Mouse (Mus musculus) MEL (cell line): ENCODE data around the gene Ccpg1. TPM values are rescaled to one million over a fixed set of nuclear protein-coding genes. Genes with fewer than 3 reads are reported as not detected.

Experiments used
- DNase-seq: peaks from one replicate; pipeline ENCODE4 v3.0.0; 2011; ENCODE audit warnings: low read depth, low spot score
- H3K27ac ChIP-seq: 2 replicates; pipeline ENCODE4 v1.5.1; 2012; ENCODE audit warnings: low read depth, mild to moderate bottlenecking, control low read depth, low read length, moderate library complexity; ENCODE audit not compliant: control insufficient read depth
- H3K27me3 ChIP-seq, 2 experiments: fragments of 150-350 bp in 1 of 2; sonication (generic) in 1 of 2; 2 replicates each; pipeline ENCODE4 v1.6.1; 2012; ENCODE audit warnings: low read length in 2 of 2, mild to moderate bottlenecking in 2 of 2, improper control_type of control experiment in 1 of 2, moderate library complexity in 1 of 2; ENCODE audit not compliant: insufficient read depth in 2 of 2, control insufficient read depth in 1 of 2
- H3K36me3 ChIP-seq, 2 experiments: 2 replicates each; pipeline ENCODE4 v1.6.1; 2012 to 2014; ENCODE audit warnings: low read length in 2 of 2, improper control_type of control experiment in 1 of 2, inconsistent platforms in 1 of 2, mild to moderate bottlenecking in 1 of 2; ENCODE audit not compliant: insufficient read depth in 2 of 2, control insufficient read depth in 1 of 2
- H3K4me1 ChIP-seq, 2 experiments: fragments of 150-350 bp in 1 of 2; sonication (generic) in 1 of 2; 2 replicates each; pipeline ENCODE4 v1.6.1; 2012; ENCODE audit warnings: low read length in 2 of 2, improper control_type of control experiment in 1 of 2, mild to moderate bottlenecking in 1 of 2; ENCODE audit not compliant: insufficient read depth in 2 of 2, control insufficient read depth in 1 of 2
- H3K4me3 ChIP-seq, 2 experiments: fragments of 150-350 bp in 1 of 2; sonication (generic) in 1 of 2; 2 replicates each; pipeline ENCODE4 v1.5.1; 2012; ENCODE audit warnings: low read depth in 2 of 2, low read length in 2 of 2, mild to moderate bottlenecking in 2 of 2, moderate library complexity in 2 of 2, control low read depth in 1 of 2, improper control_type of control experiment in 1 of 2; ENCODE audit not compliant: control insufficient read depth in 1 of 2, insufficient read depth in 1 of 2
- H3K79me2 ChIP-seq: 2 replicates; pipeline ENCODE4 v1.6.1; 2012; ENCODE audit warnings: mild to moderate bottlenecking, low read length, moderate library complexity; ENCODE audit not compliant: control insufficient read depth, poor library complexity, insufficient read depth
- H3K9ac ChIP-seq: 2 replicates; pipeline ENCODE4 v1.6.1; 2012; ENCODE audit warnings: low read depth, mild to moderate bottlenecking, control low read depth, low read length, moderate library complexity; ENCODE audit not compliant: control insufficient read depth, poor library complexity, severe bottlenecking
- H3K9me3 ChIP-seq: fragments of 150-350 bp; sonication (generic); replicated peaks from 2 replicates; pipeline ENCODE4 v1.6.1; 2012; ENCODE audit warnings: mild to moderate bottlenecking, low read length, improper control_type of control experiment, moderate library complexity; ENCODE audit not compliant: insufficient read depth
- CHD1 ChIP-seq: IDR thresholded peaks from 2 replicates; pipeline ENCODE4 v1.6.1; 2012; ENCODE audit warnings: low read depth, mild to moderate bottlenecking, inconsistent platforms, low read length, improper control_type of control experiment
- CHD2 ChIP-seq: IDR thresholded peaks from 2 replicates; pipeline ENCODE4 v1.6.1; 2011; ENCODE audit warnings: low read length, improper control_type of control experiment
- CTCF ChIP-seq, 3 experiments: IDR thresholded peaks in 2 of 3; conservative IDR thresholded peaks in 1 of 3; 2 replicates each; pipeline ENCODE4 v1.5.1; 2011 to 2012; ENCODE audit warnings: low read length in 3 of 3, low read depth in 2 of 3, mild to moderate bottlenecking in 2 of 3, improper control_type of control experiment in 1 of 3, inconsistent platforms in 1 of 3, mixed read lengths in 1 of 3, moderate library complexity in 1 of 3; ENCODE audit not compliant: control insufficient read depth in 1 of 3, insufficient read depth in 1 of 3, poor library complexity in 1 of 3, severe bottlenecking in 1 of 3
- E2F4 ChIP-seq: IDR thresholded peaks from 2 replicates; pipeline ENCODE4 v1.6.1; 2011; ENCODE audit warnings: low read depth, low read length, improper control_type of control experiment, borderline replicate concordance
- ELF1 ChIP-seq: IDR thresholded peaks from 2 replicates; pipeline ENCODE4 v1.6.1; 2014; ENCODE audit warnings: low read depth, mild to moderate bottlenecking, inconsistent platforms, low read length, improper control_type of control experiment, moderate library complexity
- EP300 ChIP-seq, 2 experiments: IDR thresholded peaks; 2 replicates each; pipeline ENCODE4 v1.6.1; 2011; ENCODE audit warnings: improper control_type of control experiment in 2 of 2, low read length in 2 of 2, low read depth in 1 of 2, mild to moderate bottlenecking in 1 of 2
- GATA1 ChIP-seq: IDR thresholded peaks from 2 replicates; pipeline ENCODE4 v1.6.1; 2011; ENCODE audit warnings: low read depth, low read length, improper control_type of control experiment
- HCFC1 ChIP-seq: IDR thresholded peaks from 2 replicates; pipeline ENCODE4 v1.6.1; 2012; ENCODE audit warnings: low read depth, mild to moderate bottlenecking, inconsistent platforms, low read length, improper control_type of control experiment, moderate library complexity
- KAT2A ChIP-seq: conservative IDR thresholded peaks from 2 replicates; pipeline ENCODE4 v1.6.1; 2012; ENCODE audit warnings: low read depth, low read length, improper control_type of control experiment, inconsistent platforms
- MAZ ChIP-seq: IDR thresholded peaks from 2 replicates; pipeline ENCODE4 v1.6.1; 2012; ENCODE audit warnings: low read depth, mild to moderate bottlenecking, inconsistent platforms, low read length, improper control_type of control experiment
- MEF2A ChIP-seq: IDR thresholded peaks from 2 replicates; pipeline ENCODE4 v1.6.1; 2014; ENCODE audit warnings: low read depth, mild to moderate bottlenecking, inconsistent platforms, low read length, improper control_type of control experiment; ENCODE audit not compliant: poor library complexity, insufficient replicate concordance, severe bottlenecking; ENCODE audit errors: extremely low read depth
- MXI1 ChIP-seq: IDR thresholded peaks from 2 replicates; pipeline ENCODE4 v1.6.1; 2011; ENCODE audit warnings: mild to moderate bottlenecking, low read depth, low read length, improper control_type of control experiment
- MYB ChIP-seq: IDR thresholded peaks from 2 replicates; pipeline ENCODE4 v1.6.1; 2011; ENCODE audit warnings: mild to moderate bottlenecking, low read depth, low read length, improper control_type of control experiment
- NELFE ChIP-seq: IDR thresholded peaks from 2 replicates; pipeline ENCODE4 v1.6.1; 2011; ENCODE audit warnings: low read depth, low read length, improper control_type of control experiment
- POLR2A ChIP-seq, 2 experiments: IDR thresholded peaks; 2 replicates each; pipeline ENCODE4 v1.6.1; 2011 to 2012; ENCODE audit warnings: low read length in 2 of 2, mild to moderate bottlenecking in 2 of 2, control low read depth in 1 of 2, improper control_type of control experiment in 1 of 2, low read depth in 1 of 2, moderate library complexity in 1 of 2; ENCODE audit not compliant: control insufficient read depth in 1 of 2, insufficient read depth in 1 of 2, poor library complexity in 1 of 2
- POLR2AphosphoS2 ChIP-seq: IDR thresholded peaks from 2 replicates; pipeline ENCODE4 v1.6.1; 2011; ENCODE audit warnings: low read length, improper control_type of control experiment
- RCOR1 ChIP-seq: IDR thresholded peaks from 2 replicates; pipeline ENCODE4 v1.6.1; 2012; ENCODE audit warnings: low read depth, mild to moderate bottlenecking, inconsistent platforms, low read length, improper control_type of control experiment
- SIN3A ChIP-seq: IDR thresholded peaks from 2 replicates; pipeline ENCODE4 v1.6.1; 2012; ENCODE audit warnings: low read length, improper control_type of control experiment, inconsistent platforms
- TAL1 ChIP-seq: IDR thresholded peaks from 2 replicates; pipeline ENCODE4 v1.6.1; 2012; ENCODE audit warnings: mild to moderate bottlenecking, inconsistent platforms, low read length, moderate library complexity, mixed read lengths
- TCF12 ChIP-seq: IDR thresholded peaks from 2 replicates; pipeline ENCODE4 v1.6.1; 2014; ENCODE audit warnings: low read depth, mild to moderate bottlenecking, inconsistent platforms, low read length, improper control_type of control experiment, moderate library complexity
- UBTF ChIP-seq: IDR thresholded peaks from 2 replicates; pipeline ENCODE4 v1.6.1; 2012; ENCODE audit warnings: low read depth, mild to moderate bottlenecking, inconsistent platforms, low read length, improper control_type of control experiment, moderate library complexity, borderline replicate concordance; ENCODE audit not compliant: insufficient read depth
- USF1 ChIP-seq: IDR thresholded peaks from 2 replicates; pipeline ENCODE4 v1.6.1; 2014; ENCODE audit warnings: low read depth, mild to moderate bottlenecking, inconsistent platforms, low read length, improper control_type of control experiment, moderate library complexity
- ZKSCAN1 ChIP-seq: IDR thresholded peaks from 2 replicates; pipeline ENCODE4 v1.6.1; 2012; ENCODE audit warnings: low read depth, mild to moderate bottlenecking, inconsistent platforms, low read length, improper control_type of control experiment, moderate library complexity
- ZNF384 ChIP-seq: IDR thresholded peaks from 2 replicates; pipeline ENCODE4 v1.6.1; 2012; ENCODE audit warnings: low read depth, mild to moderate bottlenecking, inconsistent platforms, low read length, improper control_type of control experiment
- polyA plus RNA-seq, 2 experiments: library from polyadenylated mRNA; stranded (reverse) in 1 of 2; unstranded in 1 of 2; fragments of >175 nt in 1 of 2; fragments of >200 nt in 1 of 2; gene quantifications; 2 replicates each; pipeline versions ENCODE4 v1.2.1 to v1.2.4; 2012; ENCODE audit warnings: low replicate concordance in 2 of 2, low read depth in 1 of 2; ENCODE audit not compliant: insufficient read length in 2 of 2, insufficient read depth in 1 of 2, missing spikeins in 1 of 2
- total RNA-seq: library from RNA; depleted of rRNA; stranded (reverse); fragments of 300-350 nt; gene quantifications from 2 replicates; pipeline ENCODE4 v1.2.3, GENCODE M21; 2012

The Ccpg1 gene
- total and polyA plus RNA-seq, 3 experiments, result 2.1 to 12.5 TPM; not detected in 1

- no peak overlapping the region for H3K4me3 ChIP-seq
- no peak for TF ChIP-seq HCFC1
- no peak for TF ChIP-seq CHD1
- TF ChIP-seq ZNF384, result no peak
- no peak for TF ChIP-seq GATA1
- no peak for TF ChIP-seq MEF2A
- no peak for TF ChIP-seq ZKSCAN1
- no peak for TF ChIP-seq EP300 (IDR thresholded peaks at IDR 0.05; ENCODE audit: low read depth in 1 of 2, low read length in 2 of 2)
- no peak for TF ChIP-seq USF1
- no peak for TF ChIP-seq POLR2A (IDR thresholded peaks at IDR 0.05; ENCODE audit: control insufficient read depth in 1 of 2, insufficient read depth in 1 of 2, low read depth in 1 of 2, low read length in 2 of 2, poor library complexity in 1 of 2)
- TF ChIP-seq CTCF (IDR thresholded peaks at IDR 0.05 in 2 of 3, conservative IDR thresholded peaks at IDR 0.05 in 1 of 3; ENCODE audit: control insufficient read depth in 1 of 3, insufficient read depth in 1 of 3, low read depth in 2 of 3, low read length in 3 of 3, poor library complexity in 1 of 3, severe bottlenecking in 1 of 3), result no peak
- TF ChIP-seq MYB, result no peak
- TF ChIP-seq ELF1, result no peak
- no peak for TF ChIP-seq MXI1
- TF ChIP-seq TAL1, result no peak
- no peak for TF ChIP-seq E2F4
- no peak for TF ChIP-seq TCF12
- no peak for TF ChIP-seq MAZ
- TF ChIP-seq CHD2, result no peak
- TF ChIP-seq SIN3A, result no peak
- TF ChIP-seq NELFE, result no peak
- no peaks in the 10 kb centered on the region for H3K27me3 ChIP-seq
- H3K9ac ChIP-seq, result no peak overlapping the region
- H3K4me1 ChIP-seq, result no peaks in the 10 kb centered on the region; a peak in 1 of 4 replicates
- no peak overlapping the region for H3K27ac ChIP-seq
- no peaks in the 10 kb centered on the region for H3K9me3 ChIP-seq
- no peaks in the 10 kb centered on the region; the same call in 1 of the 2 replicates for H3K79me2 ChIP-seq
- peaks cover 0 to 3% of the 10 kb centered on the region in 2 experiments; a peak in 3 of 4 replicates for H3K36me3 ChIP-seq
- DNase-seq, result no peak
These were observed 74.0 kb downstream of the Ccpg1 start for GRCm38 (mm10) chr9:73059224-73059623.

- DNase-seq, result no peak
- no peaks in the 10 kb centered on the region; the same call in 1 of the 2 replicates for H3K79me2 ChIP-seq
- H3K4me3 ChIP-seq, result no peak overlapping the region
- no peaks in the 10 kb centered on the region for H3K9me3 ChIP-seq
- peaks cover 5 to 10% of the 10 kb centered on the region in 2 experiments for H3K4me1 ChIP-seq
- no peak for TF ChIP-seq CHD1
- TF ChIP-seq KAT2A, result no peak
- no peak for TF ChIP-seq RCOR1
- TF ChIP-seq POLR2AphosphoS2, result no peak
- no peak for TF ChIP-seq ELF1
- TF ChIP-seq UBTF, result no peak
- no peak for TF ChIP-seq CTCF (IDR thresholded peaks at IDR 0.05 in 2 of 3, conservative IDR thresholded peaks at IDR 0.05 in 1 of 3; ENCODE audit: control insufficient read depth in 1 of 3, insufficient read depth in 1 of 3, low read depth in 2 of 3, low read length in 3 of 3, poor library complexity in 1 of 3, severe bottlenecking in 1 of 3)
- no peak for TF ChIP-seq ZKSCAN1
- H3K36me3 ChIP-seq, result peaks cover 0 to 11% of the 10 kb centered on the region in 2 experiments; a peak in 3 of 4 replicates
- no peaks in the 10 kb centered on the region for H3K27me3 ChIP-seq
- H3K27ac ChIP-seq, result no peak overlapping the region
- no peak overlapping the region for H3K9ac ChIP-seq
These were observed 78.5 kb downstream of the Ccpg1 start for GRCm38 (mm10) chr9:73063621-73064290.
